18 mouse cellular contexts compared by ENCODE assay signal in the genomic region with DNA sequence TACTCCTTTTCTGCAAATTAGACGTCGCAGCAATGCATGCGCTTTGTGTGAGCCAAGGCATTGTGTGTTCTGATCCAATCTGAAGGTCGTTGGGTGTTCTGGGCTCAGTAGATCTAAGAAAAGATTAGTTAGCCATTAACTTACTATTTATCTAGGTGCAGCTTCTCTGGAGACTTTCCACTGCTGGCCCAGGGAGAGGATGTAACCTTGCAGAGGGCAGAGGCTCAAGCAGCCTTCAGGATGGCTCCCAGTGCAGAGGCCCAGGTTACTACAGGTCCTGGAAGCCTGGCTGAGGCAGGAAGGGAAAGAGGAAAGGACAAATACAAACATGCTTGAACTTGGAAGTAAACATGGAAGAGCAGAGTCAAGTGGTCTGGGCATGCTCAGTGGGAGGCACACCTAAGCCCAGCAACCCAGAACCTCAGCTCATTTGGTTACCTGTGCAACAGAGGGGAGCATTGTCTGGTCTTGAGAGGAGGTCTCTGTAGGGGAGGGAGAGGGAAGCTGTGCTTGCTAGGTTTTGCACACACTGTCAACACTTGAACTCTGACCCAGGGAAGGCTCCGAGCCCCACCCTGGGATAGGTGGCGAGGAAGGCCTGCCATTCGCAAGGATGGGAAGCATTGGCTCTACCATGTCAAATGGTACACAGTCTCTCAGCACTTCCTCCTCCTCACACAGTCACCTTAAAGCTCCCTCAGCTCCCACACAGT. TPM values are rescaled to one million over a fixed set of nuclear protein-coding genes. Genes with fewer than 3 reads are reported as not detected.
DNase-seq lines count a peak whose midpoint lies in the region; ATAC-seq and TF ChIP-seq lines count a peak whose summit lies in the region.
"Had no signal": no experiment of that assay in that cellular context is flagged by ENCODE, and none has a peak within 500 bp of the region (broad histone marks: within the 10 kb centered on the region; RNA-seq: fewer than 3 reads in every experiment).

No protein-coding gene starts in this region.

- TF ChIP-seq CTCF in intestine, postnatal 0 days (IDR thresholded peaks at IDR 0.05; ENCODE audit: low read depth): no peak
- no peak for TF ChIP-seq CTCF in kidney, postnatal 0 days (IDR thresholded peaks at IDR 0.05; ENCODE audit: low read depth)
- TF ChIP-seq CTCF in stomach, postnatal 0 days (IDR thresholded peaks at IDR 0.05; ENCODE audit: low read depth): no peak

- H3K36me3 ChIP-seq in liver, embryonic 11.5 days (ENCODE audit: control insufficient read depth, insufficient read depth, low read length): no peaks in the 10 kb centered on the region
- H3K36me3 ChIP-seq in liver, embryonic 12.5 days: no peaks in the 10 kb centered on the region
- H3K36me3 ChIP-seq in intestine, postnatal 0 days (ENCODE audit: control insufficient read depth, insufficient read depth): no peaks in the 10 kb centered on the region
- no peaks in the 10 kb centered on the region for H3K36me3 ChIP-seq in kidney, postnatal 0 days (ENCODE audit: insufficient read depth, low read length)
- H3K36me3 ChIP-seq in stomach, postnatal 0 days (ENCODE audit: control insufficient read depth, insufficient read depth, low read length): no peaks in the 10 kb centered on the region
- H3K36me3 ChIP-seq: heart, embryonic 12.5 days; liver, embryonic 13.5 days had no signal

- WGBS in liver, embryonic 11.5 days: 74% methylated on average over 7 of the region's 7 CpGs
- 70% methylated on average over 7 of the region's 7 CpGs for WGBS in liver, embryonic 12.5 days (ENCODE audit: insufficient replicate concordance)
- WGBS in intestine, postnatal 0 days: 43% methylated on average over 7 of the region's 7 CpGs
- WGBS in kidney, postnatal 0 days: 52% methylated on average over 7 of the region's 7 CpGs
- WGBS in stomach, postnatal 0 days: 55% methylated on average over 7 of the region's 7 CpGs

- no peaks in the 10 kb centered on the region for H3K9me3 ChIP-seq in liver, embryonic 11.5 days (ENCODE audit: control insufficient read depth, low read length)
- no peaks in the 10 kb centered on the region for H3K9me3 ChIP-seq in liver, embryonic 12.5 days (replicated peaks)
- no peaks in the 10 kb centered on the region for H3K9me3 ChIP-seq in intestine, postnatal 0 days (ENCODE audit: control insufficient read depth)
- no peaks in the 10 kb centered on the region for H3K9me3 ChIP-seq in kidney, postnatal 0 days (replicated peaks; ENCODE audit: low read length)
- no peaks in the 10 kb centered on the region for H3K9me3 ChIP-seq in stomach, postnatal 0 days (ENCODE audit: control insufficient read depth, low read length)
- H3K9me3 ChIP-seq: G1E; heart, embryonic 12.5 days; liver, embryonic 13.5 days; megakaryocyte, embryonic 14.5 days had no signal

- H3K4me2 ChIP-seq in liver, embryonic 11.5 days: no peak overlapping the region
- no peak overlapping the region for H3K4me2 ChIP-seq in liver, embryonic 12.5 days
- peak overlapping the region; percentile 27; the same call in 1 of the 2 replicates for H3K4me2 ChIP-seq in intestine, postnatal 0 days (replicated peaks; ENCODE audit: low read depth)
- no peak overlapping the region for H3K4me2 ChIP-seq in kidney, postnatal 0 days (ENCODE audit: low read length)
- no peak overlapping the region for H3K4me2 ChIP-seq in stomach, postnatal 0 days (replicated peaks; ENCODE audit: low read depth)
- H3K4me2 ChIP-seq: heart, embryonic 12.5 days; liver, embryonic 13.5 days had no signal

- no peak for ATAC-seq in liver, embryonic 11.5 days (replicated peaks; ENCODE audit: low FRiP score)
- ATAC-seq in liver, embryonic 12.5 days: no peak
- ATAC-seq in intestine, postnatal 0 days: peak; percentile 21; the same call in 1 of the 2 replicates
- no peak for ATAC-seq in kidney, postnatal 0 days (replicated peaks; ENCODE audit: low FRiP score, low read depth)
- ATAC-seq in stomach, postnatal 0 days (ENCODE audit: low FRiP score, low TSS enrichment): 0 out of 2 replicates have a peak, but pooled peaks have one; percentile 59
- ATAC-seq in activated CD4-positive, CD25-positive, alpha-beta regulatory T cell, adult 4 months: no peak
- ATAC-seq: forebrain, postnatal 0 days; hindbrain, embryonic 16.5 days had no signal

- H3K9ac ChIP-seq in liver, embryonic 11.5 days (ENCODE audit: low read depth, low read length): no peak overlapping the region
- H3K9ac ChIP-seq in liver, embryonic 12.5 days: no peak overlapping the region
- H3K9ac ChIP-seq in intestine, postnatal 0 days (ENCODE audit: low read depth, low read length): no peak overlapping the region
- H3K9ac ChIP-seq in kidney, postnatal 0 days (ENCODE audit: low read depth, low read length): no peak overlapping the region
- H3K9ac ChIP-seq in stomach, postnatal 0 days (ENCODE audit: low read length): no peak overlapping the region
- H3K9ac ChIP-seq: forebrain, postnatal 0 days; heart, embryonic 12.5 days; liver, embryonic 13.5 days had no signal

- DNase-seq in liver, embryonic 11.5 days (ENCODE audit: low spot score): no peak
- DNase-seq in kidney, postnatal 0 days (ENCODE audit: low spot score): no peak
- no peak for DNase-seq in stomach, postnatal 0 days (ENCODE audit: low spot score)
- DNase-seq in natural killer cell, adult 2 months (ENCODE audit: low spot score in 2 of 2): no peak
- DNase-seq: adrenal gland, postnatal 10 days; cerebellum, postnatal 14 days; forebrain, postnatal 0 days; gastrocnemius, postnatal 14 days; heart, postnatal 36 days; liver, embryonic 13.5 days; lung, postnatal 10 days had no signal

- H3K4me1 ChIP-seq in liver, embryonic 11.5 days (replicated peaks; ENCODE audit: control insufficient read depth, insufficient read depth, low read length): peaks cover 15% of the 10 kb centered on the region
- H3K4me1 ChIP-seq in liver, embryonic 12.5 days: peaks cover 25% of the 10 kb centered on the region
- H3K4me1 ChIP-seq in intestine, postnatal 0 days (replicated peaks; ENCODE audit: control insufficient read depth, insufficient read depth, low read length): peaks cover 12% of the 10 kb centered on the region; the same call in 1 of the 2 replicates
- H3K4me1 ChIP-seq in kidney, postnatal 0 days (replicated peaks; ENCODE audit: insufficient read depth, low read length): peaks cover 38% of the 10 kb centered on the region
- H3K4me1 ChIP-seq in stomach, postnatal 0 days (replicated peaks; ENCODE audit: control insufficient read depth, insufficient read depth): peaks cover 7% of the 10 kb centered on the region

- TF ChIP-seq EP300 in stomach, postnatal 0 days (optimal IDR thresholded peaks at IDR 0.05): no peak

- H3K27me3 ChIP-seq in liver, embryonic 11.5 days (replicated peaks; ENCODE audit: control insufficient read depth, insufficient read depth, low read length): no peaks in the 10 kb centered on the region
- H3K27me3 ChIP-seq in liver, embryonic 12.5 days (replicated peaks): no peaks in the 10 kb centered on the region
- no peaks in the 10 kb centered on the region for H3K27me3 ChIP-seq in intestine, postnatal 0 days (replicated peaks; ENCODE audit: control insufficient read depth, insufficient read depth, low read length)
- no peaks in the 10 kb centered on the region for H3K27me3 ChIP-seq in kidney, postnatal 0 days (ENCODE audit: insufficient read depth, low read length)
- H3K27me3 ChIP-seq in stomach, postnatal 0 days (ENCODE audit: control insufficient read depth, insufficient read depth, low read length): no peaks in the 10 kb centered on the region
- H3K27me3 ChIP-seq: heart, embryonic 12.5 days; liver, embryonic 13.5 days; megakaryocyte, embryonic 14.5 days had no signal

- no peak overlapping the region for H3K4me3 ChIP-seq in liver, embryonic 11.5 days (ENCODE audit: low read depth, low read length)
- H3K4me3 ChIP-seq in liver, embryonic 12.5 days: no peak overlapping the region
- H3K4me3 ChIP-seq in intestine, postnatal 0 days (ENCODE audit: low read depth, low read length): no peak overlapping the region
- H3K4me3 ChIP-seq in kidney, postnatal 0 days (replicated peaks; ENCODE audit: low read depth, low read length): no peak overlapping the region
- H3K4me3 ChIP-seq in stomach, postnatal 0 days (ENCODE audit: low read depth, low read length): no peak overlapping the region
- H3K4me3 ChIP-seq: heart, embryonic 12.5 days; liver, embryonic 13.5 days; megakaryocyte, embryonic 14.5 days had no signal

- 0 out of 2 replicates have a peak overlapping the region, but pooled peaks have one; percentile 25 for H3K27ac ChIP-seq in liver, embryonic 11.5 days (ENCODE audit: low read depth, low read length)
- no peak overlapping the region for H3K27ac ChIP-seq in liver, embryonic 12.5 days
- peak overlapping the region; percentile 37; the same call in 1 of the 2 replicates for H3K27ac ChIP-seq in intestine, postnatal 0 days (ENCODE audit: low read depth, low read length)
- H3K27ac ChIP-seq in kidney, postnatal 0 days: peak overlapping the region; percentile 50; the same call in 1 of the 2 replicates
- no peak overlapping the region for H3K27ac ChIP-seq in stomach, postnatal 0 days (replicated peaks)
- H3K27ac ChIP-seq: liver, embryonic 13.5 days had no signal

RNA-seq across cellular contexts. Expression of a gene that starts 27.3 kb away (rescaled TPM):
- polyA plus RNA-seq in liver, embryonic 11.5 days (2014; fragmentation: Nextera tagmentation; extraction: Ambion mirVana): 31.2 and 35.4 TPM in 2 replicates
- polyA plus RNA-seq in liver, embryonic 12.5 days (2016; fragmentation: Nextera tagmentation; extraction: Ambion mirVana): 22.7 and 23.5 TPM in 2 replicates
- polyA plus RNA-seq in intestine, postnatal 0 days (2015; fragmentation: Nextera tagmentation; extraction: Ambion mirVana): 91.4 and 95.4 TPM in 2 replicates
- 41.7 and 41.9 TPM in 2 replicates for polyA plus RNA-seq in kidney, postnatal 0 days (2015; fragmentation: Nextera tagmentation; extraction: Ambion mirVana)
- 34.8 and 36.3 TPM in 2 replicates for polyA plus RNA-seq in stomach, postnatal 0 days (2015; fragmentation: Nextera tagmentation; extraction: Ambion mirVana)
- 1 to 10 TPM; 4.8 to 7.7 TPM for polyA plus RNA-seq in activated CD4-positive, CD25-positive, alpha-beta regulatory T cell, adult 4 months (2017; shearing (Covaris generic))

Comparison
In these comparisons a context has a peak if more than half of its experiments do, and no peak if none do; other contexts are left out.
1. H3K27ac ChIP-seq: peak in liver, embryonic 11.5 days (single experiment), intestine, postnatal 0 days (single experiment) and kidney, postnatal 0 days (single experiment); none in liver, embryonic 12.5 days (single experiment) and stomach, postnatal 0 days (single experiment).
2. ATAC-seq: peak in intestine, postnatal 0 days (single experiment) and stomach, postnatal 0 days (single experiment); none in liver, embryonic 11.5 days (single experiment), liver, embryonic 12.5 days (single experiment), kidney, postnatal 0 days (single experiment) and activated CD4-positive, CD25-positive, alpha-beta regulatory T cell, adult 4 months (single experiment).